Mouse (Mus musculus): ENCODE results near the gene D7Ertd443e. TPM values are rescaled to one million over a fixed set of nuclear protein-coding genes. Genes with fewer than 3 reads are reported as not detected.

The D7Ertd443e gene
- polyA plus RNA-seq, 1 experiment = not detected

DNA sequence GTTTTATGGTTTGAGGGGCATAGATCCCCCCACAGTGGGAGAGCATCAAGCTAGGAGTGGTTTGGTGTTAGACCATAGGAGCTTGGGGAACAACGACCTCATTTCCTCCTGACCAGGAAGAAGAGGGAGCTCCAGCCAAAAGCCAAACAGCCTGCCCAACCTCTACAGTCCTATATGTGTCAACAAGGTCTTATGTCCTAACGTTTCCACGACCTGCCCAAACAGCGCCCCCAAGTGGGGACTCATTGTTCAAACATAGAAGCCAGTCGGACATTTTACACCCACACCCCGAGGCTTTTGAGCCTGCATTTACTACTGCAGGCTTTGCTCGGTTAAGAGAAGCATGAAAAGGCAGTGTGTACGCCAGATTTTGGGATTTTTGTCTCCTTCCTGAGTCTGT is 84.2 kb downstream of the D7Ertd443e start:
- no peak for TF ChIP-seq FLI1 (IDR thresholded peaks at IDR 0.05; ENCODE audit: low read length)
- TF ChIP-seq GATA1 (IDR thresholded peaks at IDR 0.05; ENCODE audit: borderline replicate concordance, low read length) = no peak
- Histone ChIP-seq H3K4me1 (no peaks in the 10 kb centered on the region), H3K36me3 (replicated peaks; ENCODE audit: low read length) (no peaks in the 10 kb centered on the region), H3K4me3 (replicated peaks) (no peak overlapping the region), H3K9me3 (no peaks in the 10 kb centered on the region), H3K27me3 (replicated peaks) (peaks cover 2% of the 10 kb centered on the region)

DNA sequence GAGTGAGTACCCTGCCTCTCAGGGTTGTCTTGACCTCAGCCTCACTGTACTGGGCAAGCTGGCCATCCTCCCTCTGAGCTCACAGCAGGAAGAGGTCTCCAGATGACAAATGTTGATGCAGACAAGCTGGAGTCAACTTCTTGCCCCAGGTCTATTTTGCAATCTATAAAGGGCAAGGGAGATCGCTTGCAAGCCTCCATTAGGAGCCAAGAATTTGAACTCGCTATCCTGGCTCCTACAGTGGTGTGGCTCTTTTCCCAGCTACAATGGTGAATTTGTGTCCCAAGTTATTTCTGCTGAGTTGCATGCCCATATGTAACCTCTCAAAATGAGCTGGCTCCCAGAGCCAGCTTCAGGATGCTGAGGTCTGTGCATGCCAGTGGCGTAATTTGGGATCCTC is 92.7 kb downstream of the D7Ertd443e start:
- H3K27me3 ChIP-seq (replicated peaks) = peaks cover 20% of the 10 kb centered on the region
- H3K9me3 ChIP-seq = peaks cover 9% of the 10 kb centered on the region
- H3K4me3 ChIP-seq (replicated peaks) = no peak overlapping the region
- no peaks in the 10 kb centered on the region for H3K36me3 ChIP-seq (replicated peaks; ENCODE audit: low read length)
- no peak for TF ChIP-seq FLI1 (IDR thresholded peaks at IDR 0.05; ENCODE audit: low read length)
- no peak for TF ChIP-seq GATA1 (IDR thresholded peaks at IDR 0.05; ENCODE audit: borderline replicate concordance, low read length)
- H3K4me1 ChIP-seq = peaks cover 5% of the 10 kb centered on the region

DNA sequence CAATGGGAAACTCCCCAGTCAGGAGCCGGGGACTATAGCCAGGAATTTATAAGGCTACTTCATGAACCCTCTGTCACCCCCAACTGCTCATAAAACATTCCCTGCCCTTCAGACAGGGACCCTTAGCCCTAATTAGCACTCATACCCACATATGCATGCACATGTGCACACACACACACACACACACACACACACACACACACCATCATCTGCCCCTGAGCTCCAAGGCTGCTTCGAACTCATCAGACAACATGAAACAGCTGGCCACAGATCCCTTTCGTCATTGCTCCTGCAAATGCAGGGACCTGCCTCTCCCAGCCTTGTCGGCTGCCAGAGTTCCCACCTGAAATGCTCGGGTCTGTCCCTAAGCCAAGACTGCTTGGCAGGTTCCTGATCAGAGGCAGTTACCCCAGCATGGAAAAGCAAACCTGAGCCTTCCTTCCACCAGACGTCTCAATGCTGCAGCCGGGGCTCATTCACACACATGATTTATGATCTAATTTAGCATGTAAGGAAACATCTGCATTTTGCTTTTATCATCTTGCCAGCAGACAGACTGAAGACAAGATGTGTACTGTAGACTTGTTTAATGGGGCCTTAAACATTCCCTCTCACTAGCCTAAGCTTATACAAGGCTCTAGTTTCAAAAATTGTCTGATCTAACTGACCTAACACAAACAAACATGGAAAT is 95.7 kb downstream of the D7Ertd443e start:
- peaks cover 6% of the 10 kb centered on the region for H3K9me3 ChIP-seq
- no peaks in the 10 kb centered on the region for H3K36me3 ChIP-seq (replicated peaks; ENCODE audit: low read length)
- TF ChIP-seq FLI1 (IDR thresholded peaks at IDR 0.05; ENCODE audit: low read length) = no peak
- no peak for TF ChIP-seq GATA1 (IDR thresholded peaks at IDR 0.05; ENCODE audit: borderline replicate concordance, low read length)
- H3K4me1 ChIP-seq = peaks cover 9% of the 10 kb centered on the region
- peaks cover 22% of the 10 kb centered on the region for H3K27me3 ChIP-seq (replicated peaks)
- H3K4me3 ChIP-seq (replicated peaks) = no peak overlapping the region

DNA sequence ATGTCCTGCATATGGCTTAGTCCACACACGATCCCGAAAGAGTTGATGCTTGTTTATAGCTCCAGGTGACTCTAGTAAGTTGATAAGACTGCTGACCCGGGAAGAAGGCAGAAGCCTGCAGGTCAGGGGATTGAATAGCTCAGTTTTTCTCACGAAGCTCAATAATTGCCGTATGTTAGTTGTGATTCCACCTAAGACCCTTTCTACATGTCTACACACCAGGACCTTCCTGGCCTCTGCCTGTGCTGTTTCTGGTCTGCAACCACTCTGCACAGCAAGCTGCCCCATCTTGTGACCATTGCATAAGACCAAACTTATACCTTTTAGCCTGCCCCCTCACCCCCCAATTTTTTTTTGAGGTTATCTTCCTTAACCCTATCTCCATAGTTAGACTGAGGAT is 96.3 kb downstream of the D7Ertd443e start:
- H3K4me3 ChIP-seq (replicated peaks) = no peak overlapping the region
- peaks cover 6% of the 10 kb centered on the region; the same call in 1 of the 2 replicates for H3K9me3 ChIP-seq
- peaks cover 9% of the 10 kb centered on the region for H3K4me1 ChIP-seq
- peaks cover 22% of the 10 kb centered on the region for H3K27me3 ChIP-seq (replicated peaks)
- H3K36me3 ChIP-seq (replicated peaks; ENCODE audit: low read length) = no peaks in the 10 kb centered on the region
- no peak for TF ChIP-seq GATA1 (IDR thresholded peaks at IDR 0.05; ENCODE audit: borderline replicate concordance, low read length)

DNA sequence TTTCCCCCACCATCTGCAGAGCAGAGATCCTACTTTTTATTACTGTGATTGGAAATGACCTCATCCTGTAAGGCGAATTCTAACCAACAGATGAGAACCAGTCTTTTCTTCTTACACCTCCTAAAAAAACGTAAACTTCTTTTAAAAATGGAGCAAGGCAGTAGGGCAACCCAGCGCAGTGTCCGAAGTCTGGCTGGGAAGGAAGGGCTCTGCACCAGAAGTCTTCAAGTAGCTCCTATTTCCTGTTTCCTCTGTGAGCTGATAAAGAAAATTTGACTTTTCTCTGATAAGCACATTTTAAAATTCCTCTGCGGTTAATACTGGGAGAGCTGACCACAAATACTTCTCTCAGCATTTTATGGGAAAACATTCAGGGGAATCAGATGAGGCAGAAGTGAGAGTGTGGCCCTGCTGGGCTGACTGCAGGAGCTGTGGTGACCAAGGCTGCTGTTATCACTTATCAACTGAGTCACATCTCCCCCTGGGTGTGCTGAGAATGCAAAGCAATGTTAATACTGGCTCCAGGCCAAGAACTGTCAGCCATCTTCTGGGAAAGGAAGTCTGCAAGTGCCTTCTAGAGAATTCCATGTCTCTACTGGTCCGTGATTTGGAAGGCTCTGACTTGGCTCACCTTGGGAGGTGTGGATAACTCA is 97.8 kb downstream of the D7Ertd443e start:
- Histone ChIP-seq H3K36me3 (replicated peaks; ENCODE audit: low read length) (no peaks in the 10 kb centered on the region), H3K9me3 (0 out of 2 replicates have a peak, but pooled peaks cover 2% of the 10 kb centered on the region), H3K4me1 (peaks cover 9% of the 10 kb centered on the region), H3K27me3 (replicated peaks) (peaks cover 22% of the 10 kb centered on the region), H3K4me3 (replicated peaks) (no peak overlapping the region)
- no peak for TF ChIP-seq FLI1 (IDR thresholded peaks at IDR 0.05; ENCODE audit: low read length)
- no peak for TF ChIP-seq GATA1 (IDR thresholded peaks at IDR 0.05; ENCODE audit: borderline replicate concordance, low read length)

DNA sequence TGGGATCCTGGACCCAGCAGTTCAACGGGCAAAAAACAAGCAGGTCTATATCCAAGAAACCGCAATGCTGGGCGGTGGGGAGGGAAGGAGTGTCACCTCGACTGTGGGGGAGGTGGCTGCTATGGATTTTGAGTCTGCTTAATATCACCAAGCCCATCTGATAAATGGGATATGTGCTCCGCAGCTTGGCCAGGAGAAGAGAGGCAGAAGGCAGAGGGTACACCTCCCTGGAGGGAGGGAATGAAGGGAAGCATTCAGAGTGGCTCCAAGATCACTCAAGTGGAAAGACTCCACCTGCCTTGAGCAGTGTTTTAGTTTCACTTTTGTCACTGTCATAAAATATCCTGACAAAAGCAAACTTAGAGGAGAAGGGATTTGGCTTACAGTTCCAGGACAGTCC is 112.5 kb downstream of the D7Ertd443e start:
- no peak for TF ChIP-seq FLI1 (IDR thresholded peaks at IDR 0.05; ENCODE audit: low read length)
- no peak for TF ChIP-seq GATA1 (IDR thresholded peaks at IDR 0.05; ENCODE audit: borderline replicate concordance, low read length)
- H3K4me1 ChIP-seq = no peaks in the 10 kb centered on the region
- H3K27me3 ChIP-seq (replicated peaks) = no peaks in the 10 kb centered on the region
- no peaks in the 10 kb centered on the region for H3K36me3 ChIP-seq (replicated peaks; ENCODE audit: low read length)
- H3K4me3 ChIP-seq (replicated peaks) = no peak overlapping the region
- no peaks in the 10 kb centered on the region for H3K9me3 ChIP-seq

DNA sequence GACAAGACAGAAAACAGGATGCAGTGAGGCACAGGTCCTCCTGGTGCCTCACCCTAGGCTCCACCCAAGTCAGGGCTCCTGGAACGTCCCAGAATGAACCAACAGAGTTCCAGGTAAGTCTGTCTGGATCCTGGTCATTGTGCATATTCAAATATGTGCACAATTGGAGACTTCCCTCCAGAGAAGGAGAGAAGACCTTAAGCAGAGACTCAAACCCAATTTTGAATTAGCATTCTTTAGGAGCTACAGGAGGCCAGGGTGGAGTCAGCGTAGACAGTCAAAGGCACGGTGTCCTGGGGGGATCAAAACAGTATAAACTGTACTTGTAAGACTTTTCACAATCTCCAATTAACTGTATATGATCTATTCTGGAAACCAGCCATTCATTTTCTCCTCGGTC is 113.0 kb downstream of the D7Ertd443e start:
- Histone ChIP-seq H3K9me3 (no peaks in the 10 kb centered on the region), H3K27me3 (replicated peaks) (no peaks in the 10 kb centered on the region), H3K4me3 (replicated peaks) (no peak overlapping the region), H3K36me3 (replicated peaks; ENCODE audit: low read length) (no peaks in the 10 kb centered on the region), H3K4me1 (no peaks in the 10 kb centered on the region)
- TF ChIP-seq GATA1 (IDR thresholded peaks at IDR 0.05; ENCODE audit: borderline replicate concordance, low read length) = no peak
- no peak for TF ChIP-seq FLI1 (IDR thresholded peaks at IDR 0.05; ENCODE audit: low read length)

DNA sequence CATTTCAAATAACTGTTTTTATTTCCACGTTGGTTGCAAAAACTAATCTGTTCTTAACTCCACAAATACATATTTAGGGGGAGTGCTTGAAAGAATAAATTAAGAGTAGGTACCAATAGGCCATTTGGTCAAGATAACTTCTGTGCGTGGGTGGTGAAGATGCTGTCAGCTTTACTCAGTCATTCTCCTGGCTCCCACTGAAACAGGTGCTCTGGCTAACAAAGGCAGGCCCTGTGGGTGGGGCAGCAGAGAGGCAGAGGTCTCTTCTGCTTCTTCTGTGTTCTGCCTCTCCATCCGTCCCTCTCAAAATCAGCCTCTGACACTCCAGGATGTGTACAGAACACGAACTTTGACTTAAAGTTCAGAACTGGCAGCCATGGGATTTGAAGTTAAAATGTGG is 119.7 kb downstream of the D7Ertd443e start:
- Histone ChIP-seq H3K4me1 (peaks cover 7% of the 10 kb centered on the region), H3K9me3 (no peaks in the 10 kb centered on the region), H3K36me3 (replicated peaks; ENCODE audit: low read length) (no peaks in the 10 kb centered on the region)

DNA sequence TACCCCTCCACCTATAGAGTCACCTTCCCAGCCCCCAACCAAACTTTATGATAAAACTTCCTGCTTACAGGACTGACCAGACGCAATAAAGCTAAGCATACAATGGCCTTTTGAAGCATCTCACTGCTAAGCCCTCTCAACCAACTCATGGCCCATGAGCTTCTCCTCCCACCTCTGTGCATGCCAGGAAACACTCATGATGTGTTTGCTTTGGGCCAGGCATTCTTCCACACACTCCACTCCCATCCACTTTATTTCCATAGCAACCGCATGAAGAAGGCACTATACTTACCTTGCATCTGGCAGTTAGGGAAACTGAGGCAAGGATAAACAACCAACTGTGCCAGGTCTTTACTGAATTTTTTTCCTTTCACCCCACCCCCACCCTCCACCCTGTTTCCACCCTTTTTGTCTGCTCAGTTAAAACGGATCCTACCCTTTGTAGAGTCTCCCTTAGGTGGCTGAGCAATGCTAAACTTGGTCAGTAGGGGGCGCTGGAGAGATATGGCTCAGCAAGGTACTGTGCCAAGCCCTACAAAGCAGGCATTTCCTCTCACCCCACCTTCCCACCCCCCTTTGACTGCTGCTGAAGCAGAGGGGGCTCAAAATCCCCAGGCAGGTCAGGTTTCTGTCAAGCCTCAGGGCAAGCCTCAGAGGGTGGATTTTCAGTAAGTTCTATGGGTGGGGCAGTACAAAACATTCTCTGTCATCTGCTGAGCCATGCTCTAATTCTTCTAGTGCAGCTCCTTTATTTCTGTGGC is 122.1 kb downstream of the D7Ertd443e start:
- Histone ChIP-seq H3K4me1 (peaks cover 7% of the 10 kb centered on the region), H3K36me3 (replicated peaks; ENCODE audit: low read length) (no peaks in the 10 kb centered on the region), H3K9me3 (no peaks in the 10 kb centered on the region), H3K27me3 (replicated peaks) (peaks cover 1% of the 10 kb centered on the region), H3K4me3 (replicated peaks) (no peak overlapping the region)
- TF ChIP-seq FLI1 (IDR thresholded peaks at IDR 0.05; ENCODE audit: low read length) = no peak
- TF ChIP-seq GATA1 (IDR thresholded peaks at IDR 0.05; ENCODE audit: borderline replicate concordance, low read length) = no peak

More for the DNA sequence above, 119.7 kb downstream of the D7Ertd443e start:
- TF ChIP-seq GATA1 (IDR thresholded peaks at IDR 0.05; ENCODE audit: borderline replicate concordance, low read length) (no peak), FLI1 (IDR thresholded peaks at IDR 0.05; ENCODE audit: low read length) (no peak)
- no peak overlapping the region for H3K4me3 ChIP-seq (replicated peaks)
- no peaks in the 10 kb centered on the region for H3K27me3 ChIP-seq (replicated peaks)
